Mouse (Mus musculus) liver, embryonic 14.5 days (tissue): ENCODE data around the gene Creb5. TPM values are rescaled to one million over a fixed set of nuclear protein-coding genes. Genes with fewer than 3 reads are reported as not detected.
A peak's percentile ranks its signal among the peaks of the same experiment; 100 is the strongest.

ENCODE experiments used
- ATAC-seq: fragments of 200-750 bp; cut with Nextera tagmentation; 2 replicates; pipeline ENCODE4 v1.8.0; 2017; ENCODE audit warnings: moderate number of reproducible peaks, mild to moderate bottlenecking, moderate library complexity; ENCODE audit not compliant: insufficient read depth
- DNase-seq, 3 experiments: peaks; one replicate each; pipeline ENCODE4 v3.0.0-alpha.2; 2012 to 2013; ENCODE audit warnings: low read depth in 3 of 3, low spot score in 3 of 3
- H3K27ac ChIP-seq: fragments of 300-500 bp; sonication (generic); 2 replicates; pipeline ENCODE4 v1.5.1; 2014; ENCODE audit warnings: moderate library complexity, mild to moderate bottlenecking, control low read depth, inconsistent platforms
- H3K27me3 ChIP-seq: fragments of 300-500 bp; sonication (generic); 2 replicates; pipeline ENCODE4 v1.6.1; 2014; ENCODE audit warnings: mild to moderate bottlenecking, low read length, moderate library complexity; ENCODE audit not compliant: control insufficient read depth, insufficient read depth
- H3K36me3 ChIP-seq: fragments of 300-500 bp; sonication (generic); replicated peaks from 2 replicates; pipeline ENCODE4 v1.6.1; 2014; ENCODE audit warnings: low read depth; ENCODE audit not compliant: control insufficient read depth, insufficient read depth
- H3K4me1 ChIP-seq, 2 experiments: fragments of 200-500 bp in 1 of 2; fragments of 300-500 bp in 1 of 2; sonication (generic) in 1 of 2; replicated peaks; 2 replicates each; pipeline ENCODE4 v1.6.1; 2012 to 2014; ENCODE audit warnings: antibody characterized with exemption in 1 of 2, inconsistent platforms in 1 of 2, low read length in 1 of 2; ENCODE audit not compliant: control insufficient read depth in 2 of 2, insufficient read depth in 2 of 2
- H3K4me2 ChIP-seq: fragments of 300-500 bp; sonication (generic); 2 replicates; pipeline ENCODE4 v1.6.1; 2014; ENCODE audit warnings: low read depth, mild to moderate bottlenecking, control low read depth, moderate library complexity
- H3K4me3 ChIP-seq, 2 experiments: fragments of 200-500 bp in 1 of 2; fragments of 300-500 bp in 1 of 2; sonication (generic) in 1 of 2; 2 replicates each; pipeline ENCODE4 v1.5.1; 2012 to 2014; ENCODE audit warnings: low read depth in 2 of 2, low read length in 2 of 2, mild to moderate bottlenecking in 2 of 2, control low read depth in 1 of 2, inconsistent platforms in 1 of 2, moderate library complexity in 1 of 2; ENCODE audit not compliant: insufficient read depth in 1 of 2
- H3K9ac ChIP-seq: fragments of 300-500 bp; sonication (generic); replicated peaks from 2 replicates; pipeline ENCODE4 v1.6.1; 2014; ENCODE audit warnings: mild to moderate bottlenecking, control low read depth, moderate library complexity
- H3K9me3 ChIP-seq: fragments of 300-500 bp; sonication (generic); 2 replicates; pipeline ENCODE4 v1.6.1; 2016; ENCODE audit warnings: low read length, mixed read lengths; ENCODE audit not compliant: control insufficient read depth
- CTCF ChIP-seq: IDR thresholded peaks from 2 replicates; pipeline ENCODE4 v1.5.1; 2016; ENCODE audit warnings: antibody characterized with exemption, low read depth, control low read depth
- EP300 ChIP-seq: IDR thresholded peaks from 2 replicates; pipeline ENCODE4 v1.6.1; 2016; ENCODE audit warnings: antibody characterized with exemption, low read depth
- WGBS: fragments of 180-500 bp; shearing (Covaris S2); extraction: QIAGEN DNeasy Blood & Tissue Kit; methylation state at CpG from one replicate; pipeline ENCODE4 v1.1.7; 2014; ENCODE audit not compliant: insufficient replicate concordance; 5-methylcytosine and 5-hydroxymethylcytosine counted together
- polyA plus RNA-seq, 2 experiments: library from polyadenylated mRNA; depleted of rRNA in 1 of 2; stranded (reverse) in 1 of 2; unstranded in 1 of 2; fragments of >200 nt; fragmentation: Nextera tagmentation in 1 of 2; extraction: Ambion mirVana in 1 of 2; gene quantifications; 2 replicates each; pipeline versions ENCODE4 v1.2.1 to v1.2.3; 2012 to 2014

Gene Creb5
- 0.02 and 0.06 TPM in 2 replicates for polyA plus RNA-seq (2012; rRNA removed)
- polyA plus RNA-seq (2014; fragmentation: Nextera tagmentation; extraction: Ambion mirVana): 0.04 TPM in 1 of 2 replicates, not detected in the other

DNA sequence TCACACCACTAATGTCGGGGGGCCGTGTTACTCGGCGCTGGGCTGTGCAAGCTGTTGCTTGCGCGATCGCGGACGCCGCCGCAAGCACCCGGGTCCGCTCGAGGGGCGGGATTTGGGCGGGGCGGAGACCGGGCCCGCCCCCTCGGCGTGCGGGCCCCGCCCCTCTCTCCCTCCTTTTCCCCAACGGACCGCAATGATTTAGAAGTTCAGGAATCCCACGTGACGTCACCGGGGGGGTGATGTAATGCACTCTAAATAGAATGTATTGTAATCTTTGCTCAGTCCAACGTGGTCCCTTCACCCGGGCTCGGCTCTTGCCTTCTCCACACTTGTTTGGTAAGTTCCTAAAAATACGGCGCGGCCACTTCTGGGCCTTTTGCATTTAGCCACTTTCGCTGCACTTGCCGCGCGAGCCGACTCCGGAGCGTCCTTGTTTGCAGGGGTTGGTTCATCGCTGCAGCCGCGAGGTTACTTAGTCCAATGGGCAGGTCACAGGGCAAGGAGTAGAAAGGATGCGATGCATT is at the start of gene Creb5:
Gene Creb5 (plus strand): TSS at position 233 of the 524 bp plus-strand sequence.
- H3K27ac ChIP-seq: no peak within 1 kb of the TSS
- ATAC-seq (no peak; the same call in 1 of the 2 replicates), DNase-seq (peak; percentile 18 to 35 (median 28))
- peaks cover 60% of the 10 kb centered on the region for H3K27me3 ChIP-seq
- under 1% methylated on average over 45 of the region's 45 CpGs for WGBS
- no peaks in the 10 kb centered on the region for H3K9me3 ChIP-seq
- peak within 1 kb of the TSS; percentile 24 to 25 for H3K4me3 ChIP-seq
- TF ChIP-seq CTCF (no peak), EP300 (no peak)
- no peaks in the 10 kb centered on the region for H3K4me1 ChIP-seq
- peak within 1 kb of the TSS; percentile 45 for H3K4me2 ChIP-seq
- no peaks in the 10 kb centered on the region for H3K36me3 ChIP-seq
- no peak within 1 kb of the TSS for H3K9ac ChIP-seq

GRCm38 (mm10) chr6:53259841-53260240 is 27.2 kb upstream of the Creb5 start:
- WGBS: 68% methylated on average over 3 of the region's 3 CpGs
- H3K27ac ChIP-seq: no peak overlapping the region
- TF ChIP-seq EP300: no peak
- TF ChIP-seq CTCF: no peak
- H3K27me3 ChIP-seq: no peaks in the 10 kb centered on the region
- no peak overlapping the region for H3K9ac ChIP-seq
- H3K4me2 ChIP-seq: no peak overlapping the region
- no peak for DNase-seq
- no peak for ATAC-seq
- no peaks in the 10 kb centered on the region for H3K36me3 ChIP-seq
- no peak overlapping the region for H3K4me3 ChIP-seq
- no peaks in the 10 kb centered on the region for H3K4me1 ChIP-seq
- H3K9me3 ChIP-seq: no peaks in the 10 kb centered on the region

DNA sequence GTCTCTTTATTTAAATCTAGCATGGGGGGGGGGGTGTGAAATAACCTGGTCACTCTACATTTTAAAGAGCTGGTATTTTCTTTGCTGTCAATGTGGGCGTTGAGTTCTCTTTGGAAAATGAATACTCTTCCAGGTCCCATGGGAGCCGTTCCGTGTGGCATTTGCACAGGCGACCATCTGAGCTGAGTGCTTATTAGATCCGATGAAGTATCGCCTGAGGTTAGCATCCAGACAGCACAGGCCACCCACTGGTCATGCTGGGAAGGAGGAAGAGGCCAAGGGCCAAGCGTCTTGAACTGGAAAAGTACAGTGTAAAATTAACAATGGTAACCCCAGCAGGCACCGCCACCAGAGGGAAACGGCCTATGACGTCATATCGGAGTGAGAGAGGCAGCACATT is 24.7 kb upstream of the Creb5 start:
- Histone ChIP-seq H3K4me2 (no peak overlapping the region), H3K9ac (no peak overlapping the region), H3K9me3 (no peaks in the 10 kb centered on the region), H3K27me3 (no peaks in the 10 kb centered on the region), H3K4me3 (no peak overlapping the region), H3K36me3 (no peaks in the 10 kb centered on the region), H3K27ac (no peak overlapping the region), H3K4me1 (no peaks in the 10 kb centered on the region)
- TF ChIP-seq CTCF (no peak), EP300 (no peak)
- WGBS: 65% methylated on average over 11 of the region's 11 CpGs
- DNase-seq (no peak), ATAC-seq (no peak)

- WGBS: 30% methylated on average over 7 of the region's 7 CpGs
- Histone ChIP-seq H3K27me3 (no peaks in the 10 kb centered on the region), H3K4me1 (no peaks in the 10 kb centered on the region), H3K9ac (no peak overlapping the region), H3K4me2 (no peak overlapping the region), H3K36me3 (no peaks in the 10 kb centered on the region), H3K9me3 (no peaks in the 10 kb centered on the region), H3K27ac (no peak overlapping the region), H3K4me3 (no peak overlapping the region)
- TF ChIP-seq CTCF (no peak), EP300 (no peak)
- DNase-seq: peak in 1 of 3 experiments; percentile 7
- ATAC-seq: no peak
Measured at GRCm38 (mm10) chr6:53267036-53267435, 20.0 kb upstream of the Creb5 start.

- ATAC-seq (no peak), DNase-seq (no peak)
- Histone ChIP-seq H3K9me3 (no peaks in the 10 kb centered on the region), H3K4me1 (no peaks in the 10 kb centered on the region), H3K4me2 (no peak overlapping the region), H3K9ac (no peak overlapping the region), H3K36me3 (no peaks in the 10 kb centered on the region), H3K27ac (no peak overlapping the region), H3K27me3 (no peaks in the 10 kb centered on the region), H3K4me3 (no peak overlapping the region)
- TF ChIP-seq EP300 (no peak), CTCF (no peak)
- 49% methylated on average over 12 of the region's 12 CpGs for WGBS
Measured at GRCm38 (mm10) chr6:53267732-53268505, 19.2 kb upstream of the Creb5 start.
